Mouse (Mus musculus) midbrain, embryonic 12.5 days (tissue): Measurements from ENCODE around the gene Mmp9. TPM values are rescaled to one million over a fixed set of nuclear protein-coding genes. Genes with fewer than 3 reads are reported as not detected.
A peak's percentile ranks its signal among the peaks of the same experiment; 100 is the strongest.

Source experiments
- ATAC-seq: fragments of 200-750 bp; cut with Nextera tagmentation; 2 replicates; pipeline ENCODE4 v1.8.0; 2017; ENCODE audit warnings: low read depth, moderate TSS enrichment, moderate library complexity; ENCODE audit not compliant: low FRiP score
- H3K27ac ChIP-seq: fragments of 300-500 bp; sonication (generic); replicated peaks from 2 replicates; pipeline ENCODE4 v1.5.1; 2016; ENCODE audit warnings: mild to moderate bottlenecking
- H3K27me3 ChIP-seq: fragments of 300-500 bp; sonication (generic); 2 replicates; pipeline ENCODE4 v1.6.1; 2016; ENCODE audit warnings: mild to moderate bottlenecking
- H3K36me3 ChIP-seq: fragments of 300-500 bp; sonication (generic); 2 replicates; pipeline ENCODE4 v1.6.1; 2016
- H3K4me1 ChIP-seq: fragments of 300-500 bp; sonication (generic); 2 replicates; pipeline ENCODE4 v1.6.1; 2016
- H3K4me2 ChIP-seq: fragments of 300-500 bp; sonication (generic); replicated peaks from 2 replicates; pipeline ENCODE4 v1.6.1; 2016; ENCODE audit warnings: mild to moderate bottlenecking, moderate library complexity
- H3K4me3 ChIP-seq: fragments of 300-500 bp; sonication (generic); 2 replicates; pipeline ENCODE4 v1.5.1; 2016; ENCODE audit warnings: mild to moderate bottlenecking
- H3K9ac ChIP-seq: fragments of 300-500 bp; sonication (generic); replicated peaks from 2 replicates; pipeline ENCODE4 v1.6.1; 2016; ENCODE audit warnings: mild to moderate bottlenecking, moderate library complexity
- H3K9me3 ChIP-seq: fragments of 300-500 bp; sonication (generic); 2 replicates; pipeline ENCODE4 v1.6.1; 2016; ENCODE audit warnings: mild to moderate bottlenecking
- WGBS: fragments of 180-500 bp; shearing (Covaris S2); methylation state at CpG from one replicate; pipeline ENCODE4 v1.1.7; 2016; 5-methylcytosine and 5-hydroxymethylcytosine counted together
- polyA plus RNA-seq: library from polyadenylated mRNA; unstranded; fragments of >200 nt; fragmentation: Nextera tagmentation; extraction: Ambion mirVana; gene quantifications from 2 replicates; pipeline ENCODE4 v1.2.1, GENCODE M21; 2016

Gene Mmp9
- polyA plus RNA-seq, 1 experiment from 2014 or later = 6.2 TPM

DNA sequence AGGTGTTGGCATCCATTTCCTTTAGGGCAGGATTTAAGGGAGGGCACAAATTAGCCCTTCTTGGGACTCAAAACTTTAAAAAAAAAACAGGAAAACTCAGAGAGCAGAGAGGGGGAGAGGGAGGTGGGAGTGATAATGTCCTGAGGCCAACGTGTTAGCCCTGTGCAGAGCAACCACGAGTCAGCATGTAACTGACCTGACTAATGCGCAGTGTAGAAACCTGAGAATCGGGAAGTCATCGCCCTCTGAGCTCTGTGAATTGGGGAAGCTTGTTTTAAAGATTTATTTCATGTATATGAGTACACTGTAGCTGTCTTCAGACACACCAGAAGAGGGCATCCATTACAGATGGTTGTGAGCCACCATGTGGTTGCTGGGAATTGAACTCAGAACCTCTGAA is 23.8 kb upstream of the Mmp9 start:
- peaks cover 20% of the 10 kb centered on the region for H3K36me3 ChIP-seq
- ATAC-seq = no peak
- no peak overlapping the region for H3K4me2 ChIP-seq
- no peaks in the 10 kb centered on the region for H3K27me3 ChIP-seq
- no peak overlapping the region for H3K4me3 ChIP-seq
- H3K27ac ChIP-seq = no peak overlapping the region
- H3K4me1 ChIP-seq = peaks cover 7% of the 10 kb centered on the region
- no peaks in the 10 kb centered on the region for H3K9me3 ChIP-seq
- no peak overlapping the region for H3K9ac ChIP-seq
- 93% methylated on average over 5 of the region's 5 CpGs for WGBS

- Histone ChIP-seq H3K4me3 (no peak overlapping the region), H3K4me1 (peaks cover 6% of the 10 kb centered on the region), H3K9me3 (no peaks in the 10 kb centered on the region), H3K27ac (no peak overlapping the region), H3K27me3 (no peaks in the 10 kb centered on the region), H3K36me3 (peaks cover 20% of the 10 kb centered on the region), H3K9ac (no peak overlapping the region), H3K4me2 (no peak overlapping the region)
- 71% methylated on average over 10 of the region's 10 CpGs for WGBS
- ATAC-seq = no peak
Observed at GRCm38 (mm10) chr2:164917371-164917770, 23.2 kb upstream of the Mmp9 start.

- no peak overlapping the region for H3K27ac ChIP-seq
- H3K4me3 ChIP-seq = no peak overlapping the region
- H3K4me1 ChIP-seq = peaks cover 4% of the 10 kb centered on the region; the same call in 1 of the 2 replicates
- H3K9ac ChIP-seq = no peak overlapping the region
- H3K4me2 ChIP-seq = no peak overlapping the region
- no peaks in the 10 kb centered on the region for H3K9me3 ChIP-seq
- H3K27me3 ChIP-seq = no peaks in the 10 kb centered on the region
- peaks cover 20% of the 10 kb centered on the region for H3K36me3 ChIP-seq
- no peak for ATAC-seq
- WGBS = 57% methylated on average over 4 of the region's 5 CpGs
Observed at GRCm38 (mm10) chr2:164918325-164918724, 22.3 kb upstream of the Mmp9 start.

DNA sequence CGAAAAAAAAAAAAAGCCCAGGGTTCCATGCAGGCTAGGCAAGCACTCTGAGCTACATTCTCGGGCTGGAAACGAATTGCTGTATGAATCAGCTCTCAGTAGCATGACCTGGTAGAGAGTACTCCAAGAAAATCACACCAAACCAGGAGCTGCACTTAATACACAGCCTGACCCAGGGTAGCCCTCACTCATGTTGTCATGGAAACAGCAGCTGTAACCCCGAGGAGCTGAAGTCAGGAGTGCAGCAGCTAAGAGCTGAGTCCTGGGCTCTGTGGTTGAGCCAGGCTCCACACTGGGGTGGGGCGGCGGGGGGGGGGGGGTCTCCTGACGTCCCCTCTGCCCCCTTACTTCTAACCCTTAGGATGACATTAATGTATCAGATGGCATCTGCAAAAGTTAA is 18.6 kb upstream of the Mmp9 start:
- Histone ChIP-seq H3K36me3 (peaks cover 17% of the 10 kb centered on the region), H3K4me2 (no peak overlapping the region), H3K4me1 (peaks cover 13% of the 10 kb centered on the region), H3K27ac (0 out of 2 replicates have a peak overlapping the region, but pooled peaks have one; percentile 20), H3K27me3 (no peaks in the 10 kb centered on the region), H3K9ac (no peak overlapping the region), H3K9me3 (no peaks in the 10 kb centered on the region), H3K4me3 (no peak overlapping the region)
- 54% methylated on average over 6 of the region's 7 CpGs for WGBS
- no peak for ATAC-seq

GRCm38 (mm10) chr2:164923291-164923690 is 17.3 kb upstream of the Mmp9 start:
- Histone ChIP-seq H3K27me3 (no peaks in the 10 kb centered on the region), H3K27ac (no peak overlapping the region), H3K4me1 (peaks cover 13% of the 10 kb centered on the region), H3K9ac (no peak overlapping the region), H3K4me2 (no peak overlapping the region), H3K4me3 (no peak overlapping the region), H3K9me3 (no peaks in the 10 kb centered on the region), H3K36me3 (peaks cover 17% of the 10 kb centered on the region)
- no peak for ATAC-seq
- 42% methylated on average over 4 of the region's 4 CpGs for WGBS

- no peaks in the 10 kb centered on the region for H3K27me3 ChIP-seq
Observed at GRCm38 (mm10) chr2:164924100-164924857, 16.3 kb upstream of the Mmp9 start.

DNA sequence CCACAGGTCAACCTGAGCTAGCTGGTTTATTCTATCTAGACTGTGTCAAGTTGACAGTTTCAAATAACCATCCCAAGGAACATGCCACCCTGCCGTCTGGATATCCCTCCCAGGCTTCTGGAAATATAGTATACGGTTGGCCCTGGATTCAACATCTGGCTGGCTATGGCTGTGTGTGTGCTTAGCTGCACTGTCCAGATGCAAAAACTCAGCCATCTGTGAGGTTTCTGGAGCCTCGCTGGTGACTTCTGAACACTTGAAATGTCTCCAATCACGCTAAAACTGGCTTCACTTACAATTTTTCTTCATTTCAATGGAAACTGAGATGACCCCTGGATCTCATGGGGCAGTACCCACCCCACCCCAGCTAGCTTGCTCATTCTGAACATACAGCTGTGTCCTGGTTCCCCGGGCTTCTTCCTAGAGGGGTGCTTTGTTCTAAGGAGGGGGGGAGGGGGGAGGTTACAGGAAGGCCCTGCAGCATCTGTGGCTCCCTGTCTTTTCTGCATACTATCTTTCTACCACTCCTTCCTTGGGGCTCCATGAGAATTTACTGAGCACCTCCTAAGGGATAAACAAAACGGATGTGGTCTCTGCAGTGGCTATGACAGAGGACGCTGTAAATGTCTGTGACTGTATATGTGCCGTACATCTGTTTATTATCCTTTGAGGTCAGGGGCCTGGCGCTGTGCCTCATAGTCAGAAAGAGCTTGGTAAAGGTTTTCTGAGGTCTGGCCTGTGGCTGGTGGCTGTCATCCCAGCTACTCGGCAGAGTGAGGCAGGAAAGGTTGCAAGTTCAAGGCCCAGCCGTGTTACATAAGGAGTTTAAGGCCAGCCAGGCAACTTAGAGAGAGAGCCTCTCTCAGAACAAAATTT is 9.6 kb upstream of the Mmp9 start:
- H3K9ac ChIP-seq = no peak overlapping the region
- WGBS = 65% methylated on average over 11 of the region's 11 CpGs
- no peak for ATAC-seq

More at GRCm38 (mm10) chr2:164924100-164924857, 16.3 kb upstream of the Mmp9 start:
- no peak overlapping the region for H3K27ac ChIP-seq
- H3K36me3 ChIP-seq = peaks cover 13% of the 10 kb centered on the region
- no peaks in the 10 kb centered on the region for H3K9me3 ChIP-seq
- H3K4me3 ChIP-seq = no peak overlapping the region
- WGBS = 37% methylated on average over 11 of the region's 11 CpGs
- H3K4me1 ChIP-seq = peaks cover 13% of the 10 kb centered on the region
- no peak overlapping the region for H3K9ac ChIP-seq
- ATAC-seq = peak; percentile 75
- no peak overlapping the region for H3K4me2 ChIP-seq

GRCm38 (mm10) chr2:164933534-164933933 is 7.0 kb upstream of the Mmp9 start:
- H3K27me3 ChIP-seq = peaks cover 50% of the 10 kb centered on the region
- peaks cover 4% of the 10 kb centered on the region for H3K4me1 ChIP-seq
- no peaks in the 10 kb centered on the region for H3K9me3 ChIP-seq
- H3K4me3 ChIP-seq = no peak overlapping the region
- WGBS = 58% methylated on average over 6 of the region's 10 CpGs
- H3K9ac ChIP-seq = no peak overlapping the region
- H3K36me3 ChIP-seq = no peaks in the 10 kb centered on the region
- ATAC-seq = no peak
- no peak overlapping the region for H3K27ac ChIP-seq
- no peak overlapping the region for H3K4me2 ChIP-seq

More for the DNA sequence above, 9.6 kb upstream of the Mmp9 start:
- Histone ChIP-seq H3K27ac (no peak overlapping the region), H3K4me3 (no peak overlapping the region), H3K9me3 (no peaks in the 10 kb centered on the region), H3K4me2 (no peak overlapping the region), H3K4me1 (no peaks in the 10 kb centered on the region), H3K36me3 (no peaks in the 10 kb centered on the region), H3K27me3 (peaks cover 24% of the 10 kb centered on the region)

- Histone ChIP-seq H3K27me3 (peaks cover 75% of the 10 kb centered on the region), H3K9ac (no peak overlapping the region), H3K4me2 (no peak overlapping the region), H3K9me3 (no peaks in the 10 kb centered on the region), H3K4me1 (peaks cover 19% of the 10 kb centered on the region), H3K36me3 (no peaks in the 10 kb centered on the region), H3K27ac (no peak overlapping the region), H3K4me3 (no peak overlapping the region)
- 83% methylated on average over 4 of the region's 4 CpGs for WGBS
- ATAC-seq = no peak
Observed at GRCm38 (mm10) chr2:164935991-164936390, 4.6 kb upstream of the Mmp9 start.

DNA sequence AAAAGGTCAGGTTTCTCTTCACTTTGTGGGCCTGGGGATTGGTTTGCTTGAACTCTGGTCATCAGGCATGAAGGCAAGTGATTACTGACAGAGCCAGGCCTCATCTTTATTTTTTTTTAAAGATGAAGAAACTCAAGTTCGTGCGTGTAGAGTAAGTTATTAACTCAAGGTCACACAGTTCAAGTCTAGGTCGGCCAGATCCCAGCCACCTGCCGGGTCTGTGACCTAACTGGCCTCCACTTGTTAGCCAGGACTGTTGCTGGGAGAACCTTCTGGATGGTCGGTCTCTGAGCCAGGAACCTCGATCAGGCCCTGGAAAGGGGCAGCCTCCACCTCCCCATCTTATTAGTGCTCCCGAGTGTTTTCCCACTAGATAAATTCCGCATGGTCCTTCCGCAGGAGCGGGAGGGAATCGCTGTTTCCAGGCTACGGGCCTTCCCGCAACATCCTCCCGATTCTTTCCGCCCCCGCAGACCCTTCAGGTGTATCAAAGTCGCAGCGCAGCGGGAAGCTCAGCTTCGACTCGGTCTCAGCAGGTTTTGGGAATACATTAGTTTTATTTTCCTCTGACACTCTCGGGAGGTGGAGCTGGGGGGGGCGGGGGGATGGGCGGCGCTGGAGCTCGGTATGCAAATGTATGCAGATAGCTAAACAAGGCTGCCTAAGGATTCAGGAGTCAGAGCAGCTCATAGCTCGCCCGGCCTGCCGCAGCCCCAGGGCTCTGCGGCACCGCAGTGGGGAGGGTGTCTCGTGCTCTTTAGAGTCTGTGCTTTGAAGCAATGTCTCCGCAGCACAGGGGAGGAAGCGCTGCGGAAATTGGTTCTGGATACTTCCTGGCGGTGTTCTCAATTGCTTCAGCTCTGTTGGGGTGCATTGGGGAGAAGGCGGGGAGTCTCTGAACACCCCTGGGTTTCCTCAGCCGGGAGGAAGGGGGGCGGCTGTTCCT is 2.2 kb upstream of the Mmp9 start:
- Histone ChIP-seq H3K4me3 (peak overlapping the region; percentile 36), H3K9me3 (no peaks in the 10 kb centered on the region), H3K27ac (0 out of 2 replicates have a peak overlapping the region, but pooled peaks have one; percentile 10), H3K36me3 (no peaks in the 10 kb centered on the region), H3K9ac (peak overlapping the region; percentile 50), H3K27me3 (peaks cover 79% of the 10 kb centered on the region), H3K4me2 (peak overlapping the region; percentile 68), H3K4me1 (peaks cover 19% of the 10 kb centered on the region)
- peak; percentile 85 for ATAC-seq
- 3% methylated on average over 39 of the region's 39 CpGs for WGBS

DNA sequence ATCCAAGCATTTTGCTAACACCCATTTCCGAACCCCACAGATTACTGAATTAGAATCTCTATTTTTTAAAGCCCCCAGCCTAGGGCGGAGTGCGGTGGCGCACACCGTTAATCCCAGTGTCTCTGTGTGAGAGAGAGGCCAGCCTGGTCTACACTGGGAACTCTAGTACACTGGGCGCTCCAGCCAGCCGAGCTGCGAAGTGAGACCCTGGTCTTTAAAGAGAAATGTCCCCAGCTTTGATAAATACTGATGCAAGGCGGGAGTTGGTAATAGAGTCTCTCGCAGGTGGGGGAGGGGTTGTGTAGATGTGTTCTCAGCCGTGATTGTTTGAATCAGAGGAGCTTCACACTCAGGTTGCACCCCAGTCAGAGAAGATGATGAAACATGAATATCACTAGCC is 1.5 kb upstream of the Mmp9 start:
- H3K27me3 ChIP-seq = peaks cover 79% of the 10 kb centered on the region
- peak overlapping the region; percentile 36 for H3K4me3 ChIP-seq
- WGBS = 1% methylated on average over 11 of the region's 11 CpGs
- H3K27ac ChIP-seq = 0 out of 2 replicates have a peak overlapping the region, but pooled peaks have one; percentile 10
- H3K4me2 ChIP-seq = peak overlapping the region; percentile 68
- ATAC-seq = peak; percentile 64; the same call in 1 of the 2 replicates
- peaks cover 19% of the 10 kb centered on the region for H3K4me1 ChIP-seq
- H3K9me3 ChIP-seq = no peaks in the 10 kb centered on the region
- peak overlapping the region; percentile 50 for H3K9ac ChIP-seq
- H3K36me3 ChIP-seq = no peaks in the 10 kb centered on the region
